Mouse (Mus musculus) 3T3-L1 (cell line): ENCODE data around the gene Gpc1.
A peak's percentile ranks its signal among the peaks of the same experiment; 100 is the strongest.

Experiments
- DNase-seq: peaks from one replicate; pipeline ENCODE4 v3.0.0-alpha.2; 2015; ENCODE audit warnings: low read depth, low spot score

Gene Gpc1

DNA sequence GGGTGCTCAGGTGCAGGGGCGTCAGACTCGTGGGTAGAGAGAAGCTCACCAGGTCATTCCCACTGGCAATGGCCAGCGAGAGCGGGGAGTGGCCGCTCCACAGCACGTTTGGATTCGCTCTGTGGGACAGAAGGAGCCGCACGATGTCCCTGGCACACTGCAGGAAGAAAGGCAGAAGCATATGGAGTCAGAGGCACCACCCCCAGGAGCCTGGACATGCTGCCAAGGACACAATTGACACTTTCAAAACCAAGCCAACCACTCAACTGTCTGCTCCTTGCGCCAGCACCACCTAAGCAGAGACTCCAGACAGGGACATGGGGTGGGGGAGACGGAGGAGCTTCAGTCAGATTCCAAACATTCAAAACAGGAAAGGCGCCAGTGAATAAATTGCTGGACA lies 47.8 kb downstream of the Gpc1 start:
- DNase-seq = no peak

DNA sequence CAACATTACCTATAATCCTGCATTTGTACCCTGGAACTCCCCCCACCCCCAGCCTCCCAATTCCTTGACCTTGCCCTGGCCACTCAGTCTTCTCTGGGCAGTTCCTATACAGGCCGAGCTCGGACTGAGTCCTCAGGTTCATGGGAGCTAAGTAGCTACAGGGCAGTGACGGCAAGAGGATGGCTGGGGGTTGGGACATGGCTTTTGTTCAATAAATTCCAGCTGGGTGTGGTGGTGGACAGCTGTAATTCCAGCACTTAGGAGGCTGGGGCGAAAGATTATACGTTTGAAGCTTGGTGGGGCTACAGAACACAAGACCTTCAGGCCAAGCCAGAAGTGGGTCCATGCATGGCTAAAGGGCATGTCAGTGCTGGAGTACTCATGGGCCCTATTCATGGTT lies 48.7 kb downstream of the Gpc1 start:
- no peak for DNase-seq

DNA sequence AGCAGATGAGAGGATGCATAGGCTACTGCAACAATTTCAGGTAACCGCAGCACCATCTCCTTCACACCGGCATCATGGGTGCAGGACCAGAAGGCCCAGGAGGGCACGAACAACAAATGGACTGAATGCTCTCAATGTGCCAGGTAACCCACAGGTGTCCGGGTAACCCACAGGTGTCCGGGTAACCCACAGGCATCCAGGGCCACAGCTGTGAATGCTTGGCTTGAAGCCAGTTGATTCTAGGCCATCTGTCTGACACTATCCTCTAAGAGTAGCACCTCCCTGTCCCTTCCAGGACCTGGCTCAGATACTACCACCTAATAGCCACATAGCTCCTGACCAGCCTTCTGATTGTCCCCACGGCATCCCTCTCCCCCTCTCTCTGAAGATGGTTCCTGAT lies 50.5 kb downstream of the Gpc1 start:
- DNase-seq = no peak

DNA sequence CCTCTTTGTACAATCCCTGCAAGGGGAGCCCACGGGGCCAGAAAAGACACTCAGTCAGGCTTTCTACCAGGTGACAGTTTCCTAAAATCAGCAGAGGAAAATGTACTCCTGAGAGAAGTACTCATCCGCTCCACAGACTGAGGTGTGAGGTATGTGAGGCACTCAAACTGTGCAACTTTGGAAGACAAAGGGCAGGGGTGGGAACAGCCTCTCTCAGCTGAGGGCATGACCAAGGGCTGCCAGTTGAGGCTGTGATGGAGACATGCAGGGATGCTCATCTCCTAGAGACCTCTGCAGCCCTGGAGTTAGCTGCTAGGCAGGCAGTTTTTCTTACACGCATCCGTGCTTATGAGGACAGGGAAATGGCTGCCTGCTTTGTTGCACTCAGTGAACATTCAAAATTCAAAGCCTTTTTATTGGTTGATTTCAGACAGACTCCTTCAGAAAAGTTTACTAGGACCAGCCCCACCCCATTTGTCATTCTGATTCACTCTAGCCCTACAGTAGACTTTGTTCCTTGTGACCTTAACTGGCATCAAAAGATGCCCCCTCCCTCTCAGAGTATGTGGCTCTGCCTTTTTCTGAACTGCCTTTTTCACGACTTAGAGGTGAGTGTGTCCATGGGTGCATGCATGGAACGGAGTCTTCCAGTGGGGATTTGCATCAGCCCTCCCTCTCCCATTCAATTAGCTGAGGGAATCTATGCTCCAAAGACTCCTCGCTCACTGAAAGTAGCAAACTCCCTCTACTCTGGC lies 57.6 kb downstream of the Gpc1 start:
- no peak for DNase-seq

DNA sequence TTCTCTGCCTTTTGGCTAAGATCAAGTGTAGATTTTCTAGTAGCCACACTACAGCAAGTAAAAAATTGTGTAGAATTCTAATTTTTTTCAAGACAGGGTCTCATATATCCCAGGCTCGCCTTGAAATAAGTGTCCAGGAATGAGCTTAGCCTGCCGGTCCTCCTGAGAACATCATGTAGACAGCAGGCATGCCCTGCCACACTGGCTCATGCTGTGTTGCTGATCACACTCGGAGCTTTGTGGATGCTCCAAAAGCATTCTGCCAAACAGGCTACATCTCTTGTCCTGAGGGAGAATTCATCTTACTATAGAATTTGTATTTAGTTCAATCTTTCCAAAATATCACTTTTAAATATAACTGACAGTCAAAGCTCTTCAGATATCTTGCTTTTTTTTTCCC lies 61.3 kb downstream of the Gpc1 start:
- DNase-seq = no peak

DNA sequence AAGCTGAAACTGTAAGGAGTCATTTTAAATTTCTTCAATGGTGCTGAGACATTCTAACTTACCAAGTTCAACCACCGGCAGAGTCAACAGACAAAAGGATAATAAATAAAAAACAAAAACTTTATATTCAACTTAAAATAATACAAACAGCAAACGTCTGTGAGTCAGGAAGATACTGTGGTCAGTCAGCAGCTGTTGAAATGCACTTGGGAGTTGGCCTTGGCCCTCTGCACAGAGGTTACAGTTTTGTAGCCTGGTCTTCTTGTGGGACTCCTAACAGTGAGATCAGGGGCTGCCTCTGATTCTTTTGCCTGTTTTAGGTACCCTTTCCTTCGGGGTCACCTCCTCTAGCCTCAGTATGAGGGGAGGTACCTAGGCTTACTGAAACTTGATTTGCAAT lies 62.5 kb downstream of the Gpc1 start:
- no peak for DNase-seq

DNA sequence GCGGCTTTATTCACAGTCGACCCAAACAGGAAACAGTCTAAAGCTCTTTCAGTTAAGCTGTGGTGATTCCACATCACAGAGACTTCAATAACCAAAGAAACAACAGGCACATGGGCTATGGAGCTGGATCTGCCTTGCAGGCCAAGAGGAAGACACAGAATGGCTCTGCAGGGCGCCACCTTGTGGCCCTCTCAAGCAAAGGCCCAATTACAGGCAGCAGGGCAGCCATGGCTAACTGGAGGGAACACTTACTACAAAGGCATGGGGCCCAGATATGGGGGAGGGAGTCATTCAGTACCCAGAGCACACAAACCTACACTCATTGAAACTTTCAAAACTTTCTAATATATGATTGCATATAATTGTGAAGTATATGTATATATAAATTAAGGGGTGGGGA lies 63.6 kb downstream of the Gpc1 start:
- peak; percentile 86 for DNase-seq

DNA sequence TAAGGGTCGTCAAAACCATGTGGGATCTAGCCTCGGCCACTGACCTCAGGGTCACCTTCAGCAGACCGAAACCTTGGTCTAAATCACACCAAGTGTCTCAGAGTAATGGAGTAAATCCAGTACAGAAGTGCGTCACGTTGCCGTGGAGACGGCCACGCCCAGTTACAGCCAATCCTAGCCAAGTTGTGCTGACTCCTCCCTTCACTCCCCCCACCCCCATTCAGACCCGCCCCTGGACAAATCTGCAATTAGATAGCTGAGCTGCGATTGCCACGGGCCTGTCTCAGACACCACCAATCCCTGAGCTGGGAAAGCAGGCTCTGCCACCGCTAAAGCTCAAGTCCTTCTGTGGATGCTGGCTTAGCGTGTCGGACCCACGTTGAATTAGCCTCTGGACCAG lies 71.3 kb downstream of the Gpc1 start, which contains the start of gene Ankmy1:
TSS of gene Ankmy1 (minus strand) at position 121 of the 400 bp plus-strand sequence.
- DNase-seq = no peak

DNA sequence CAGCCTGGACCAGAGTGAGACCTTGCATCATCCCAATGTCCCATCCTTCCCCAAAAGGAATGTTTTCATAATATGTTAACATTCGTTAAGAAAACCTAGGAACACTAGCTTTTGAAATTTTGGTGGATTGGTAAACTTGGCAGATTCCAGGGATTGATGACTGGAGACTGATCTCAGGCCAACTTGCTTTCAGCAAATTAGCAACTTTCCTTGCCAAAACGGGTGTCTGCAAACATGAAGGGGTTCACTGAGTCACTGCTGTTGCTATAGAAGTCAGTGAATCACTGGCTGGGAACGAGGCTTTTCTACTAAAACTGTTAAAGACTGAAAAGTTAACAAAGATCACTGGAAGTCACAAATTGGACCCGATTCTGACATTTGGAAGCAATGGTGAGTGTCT lies 72.2 kb downstream of the Gpc1 start:
- peak; percentile 85 for DNase-seq

DNA sequence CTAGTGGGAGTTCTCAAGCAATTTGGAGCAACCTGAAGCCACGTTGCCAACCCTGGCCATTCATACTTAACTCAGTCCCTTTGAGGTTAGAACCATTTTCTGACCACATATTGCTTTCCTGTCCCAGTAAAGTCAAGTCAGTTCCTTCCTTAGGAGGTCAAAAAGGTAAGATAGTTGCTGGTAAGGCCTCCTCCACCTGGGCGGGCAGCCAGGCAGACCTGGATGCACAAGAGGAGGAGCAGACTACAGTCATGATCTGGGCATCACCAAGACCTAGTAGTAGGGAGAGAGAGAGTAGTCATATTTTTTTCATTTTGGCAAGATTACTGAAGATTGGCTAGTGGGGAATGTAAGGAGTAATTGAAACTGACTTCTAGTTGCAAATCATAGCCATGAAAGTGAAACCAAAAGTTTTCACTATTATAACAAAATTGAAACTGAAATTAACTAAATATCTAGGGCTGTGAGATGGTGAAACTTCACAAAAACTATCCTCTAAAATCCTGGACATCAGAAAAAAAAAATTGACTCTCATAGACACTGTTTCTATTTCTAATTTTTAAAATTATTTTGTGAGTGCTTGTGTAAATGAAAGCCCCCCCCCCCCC lies 74.4 kb downstream of the Gpc1 start:
- DNase-seq = no peak

DNA sequence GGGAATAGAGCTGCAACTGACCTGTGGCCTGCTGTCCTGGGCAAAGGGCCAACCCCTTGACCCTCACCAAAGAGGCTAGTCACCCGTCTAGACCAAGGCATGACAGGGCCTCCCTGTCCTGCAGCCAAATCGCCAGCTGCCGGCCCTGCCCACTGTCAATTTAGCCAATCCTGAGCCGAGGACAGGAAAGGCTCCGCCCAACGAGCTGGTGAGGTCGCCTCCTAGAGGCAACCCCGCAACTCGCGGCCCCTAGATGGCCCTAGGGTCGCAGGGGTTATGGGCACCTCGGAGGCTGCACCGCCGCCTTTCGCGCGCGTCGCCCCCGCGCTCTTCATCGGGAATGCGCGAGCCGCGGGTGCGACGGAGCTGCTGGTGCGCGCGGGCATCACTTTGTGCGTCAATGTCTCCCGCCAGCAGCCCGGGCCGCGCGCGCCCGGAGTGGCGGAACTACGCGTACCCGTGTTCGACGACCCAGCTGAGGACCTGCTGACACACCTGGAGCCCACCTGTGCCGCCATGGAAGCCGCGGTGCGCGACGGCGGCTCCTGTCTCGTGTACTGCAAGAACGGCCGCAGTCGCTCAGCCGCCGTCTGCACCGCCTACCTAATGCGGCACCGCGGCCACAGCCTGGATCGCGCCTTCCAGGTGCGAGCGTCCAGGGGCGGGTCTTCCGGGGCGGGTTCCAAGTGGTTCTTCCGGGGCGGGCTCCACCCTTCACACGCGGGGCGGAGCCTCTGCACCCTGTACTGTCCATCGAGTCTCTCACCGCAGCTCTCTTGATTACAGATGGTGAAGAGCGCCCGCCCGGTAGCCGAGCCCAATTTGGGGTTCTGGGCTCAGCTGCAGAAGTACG lies 75.6 kb downstream of the Gpc1 start, which contains the start of gene Dusp28:
TSS of gene Dusp28 (plus strand) at position 203 of the 853 bp plus-strand sequence.
- DNase-seq = peak; percentile 33

DNA sequence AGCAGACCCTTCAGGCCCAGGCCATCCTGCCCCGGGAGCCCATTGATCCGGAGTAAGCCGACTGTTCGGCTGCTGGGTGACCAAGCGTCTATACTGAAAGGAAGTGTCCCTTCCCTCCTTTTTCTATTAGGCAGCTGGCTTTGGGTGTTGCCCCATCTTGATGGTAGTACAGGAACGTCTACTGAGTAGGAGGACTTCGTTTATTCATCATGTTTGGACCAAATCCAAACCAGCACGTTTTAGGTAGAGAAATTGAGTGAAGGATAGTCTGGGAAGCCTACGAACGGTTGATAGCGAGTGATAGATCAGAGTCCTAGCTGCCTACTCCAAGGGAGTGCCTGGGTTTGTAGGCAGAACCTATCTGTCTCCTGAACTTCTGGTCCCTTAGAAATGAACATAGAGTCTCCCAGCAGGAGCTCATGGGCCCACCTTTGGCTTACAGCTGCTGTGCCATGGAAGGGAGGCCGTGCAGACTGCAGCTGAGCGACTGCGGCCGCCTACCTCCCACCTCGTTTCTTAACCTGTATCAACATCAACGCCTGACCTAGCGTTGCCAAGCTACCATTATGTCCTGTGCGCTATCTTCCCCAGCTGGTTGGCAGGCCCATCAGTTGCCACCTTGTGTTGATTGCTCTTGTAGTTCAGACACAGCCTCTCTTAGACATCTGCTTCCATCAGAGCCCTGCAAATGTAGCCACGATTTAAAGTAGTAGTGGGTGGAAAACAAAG lies 76.4 kb downstream of the Gpc1 start:
- DNase-seq = no peak

DNA sequence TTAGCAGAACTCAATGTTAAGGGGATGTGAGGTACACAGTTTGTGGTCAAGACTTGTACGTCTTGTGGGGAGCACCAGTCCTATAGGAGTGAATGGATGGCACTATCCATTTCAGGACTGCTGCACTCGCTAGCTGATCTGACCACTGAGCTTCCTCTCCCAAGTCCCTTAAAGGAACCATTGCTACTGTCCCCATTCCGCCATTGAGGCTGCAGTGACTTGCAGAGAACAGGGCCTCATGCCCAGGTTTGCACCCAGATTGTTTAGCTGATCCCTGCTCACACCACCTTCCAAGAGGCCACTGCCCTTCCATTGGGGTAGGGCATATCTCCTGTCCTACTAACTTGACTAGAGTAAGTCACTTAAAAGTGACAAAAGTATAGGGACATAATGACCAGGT lies 77.2 kb downstream of the Gpc1 start:
- no peak for DNase-seq

DNA sequence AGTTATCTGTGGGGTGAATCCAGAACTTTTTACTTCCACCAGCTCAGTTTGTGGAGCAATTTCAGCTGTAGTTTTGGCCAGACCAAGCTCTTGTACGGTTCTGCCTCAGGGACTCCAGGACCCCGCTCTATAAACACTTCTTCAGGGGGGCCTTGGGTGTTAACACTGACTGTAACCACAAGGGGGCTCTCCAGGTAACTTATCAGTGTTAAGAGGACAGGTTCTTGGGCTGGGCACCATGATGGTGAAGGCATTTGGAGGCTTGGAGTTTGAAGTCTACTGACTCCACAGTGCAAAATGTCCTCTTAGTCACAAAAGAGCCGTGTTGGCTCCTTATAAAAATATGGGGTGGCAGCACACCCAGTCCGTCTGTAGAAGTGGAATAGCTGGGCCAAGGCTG lies 77.6 kb downstream of the Gpc1 start:
- no peak for DNase-seq
